Mouse (Mus musculus) heart, embryonic 13.5 days (tissue): Measurements from ENCODE around the gene Vmn1r87. TPM values are rescaled to one million over a fixed set of nuclear protein-coding genes. Genes with fewer than 3 reads are reported as not detected.
"Not testable (repeated sequence)": the region's sequence is repeated elsewhere in the genome, so short reads cannot be mapped to it uniquely, and the experiment has no call there.

Experiments used
- ATAC-seq: fragments of 200-750 bp; cut with Nextera tagmentation; 2 replicates; pipeline ENCODE4 v1.8.0; 2017; ENCODE audit warnings: moderate TSS enrichment; ENCODE audit not compliant: insufficient number of reproducible peaks, low FRiP score, low TSS enrichment; ENCODE audit errors: extremely low read depth
- H3K27ac ChIP-seq: fragments of 300-500 bp; sonication (generic); replicated peaks from 2 replicates; pipeline ENCODE4 v1.5.1; 2015; ENCODE audit warnings: moderate library complexity, mild to moderate bottlenecking, inconsistent platforms
- H3K27me3 ChIP-seq: fragments of 300-500 bp; sonication (generic); replicated peaks from 2 replicates; pipeline ENCODE4 v1.6.1; 2015; ENCODE audit warnings: mild to moderate bottlenecking, inconsistent platforms
- H3K36me3 ChIP-seq: fragments of 300-500 bp; sonication (generic); 2 replicates; pipeline ENCODE4 v1.6.1; 2015; ENCODE audit warnings: mild to moderate bottlenecking, inconsistent platforms
- H3K4me1 ChIP-seq: fragments of 300-500 bp; sonication (generic); 2 replicates; pipeline ENCODE4 v1.6.1; 2015; ENCODE audit warnings: inconsistent platforms
- H3K4me2 ChIP-seq: fragments of 300-500 bp; sonication (generic); 2 replicates; pipeline ENCODE4 v1.6.1; 2015; ENCODE audit warnings: inconsistent platforms, mild to moderate bottlenecking, moderate library complexity
- H3K4me3 ChIP-seq: fragments of 300-500 bp; sonication (generic); 2 replicates; pipeline ENCODE4 v1.5.1; 2015; ENCODE audit warnings: moderate library complexity, mild to moderate bottlenecking, inconsistent platforms
- H3K9ac ChIP-seq: fragments of 300-500 bp; sonication (generic); 2 replicates; pipeline ENCODE4 v1.6.1; 2015; ENCODE audit warnings: inconsistent platforms, mild to moderate bottlenecking, moderate library complexity
- H3K9me3 ChIP-seq: fragments of 300-500 bp; sonication (generic); 2 replicates; pipeline ENCODE4 v1.6.1; 2016; ENCODE audit warnings: inconsistent platforms
- WGBS: fragments of 180-500 bp; shearing (Covaris S2); methylation state at CpG from one replicate; pipeline ENCODE4 v1.1.7; 2015; ENCODE audit warnings: mixed read lengths; 5-methylcytosine and 5-hydroxymethylcytosine counted together
- polyA plus RNA-seq: library from polyadenylated mRNA; unstranded; fragments of >200 nt; fragmentation: Nextera tagmentation; extraction: Ambion mirVana; gene quantifications from 2 replicates; pipeline ENCODE4 v1.2.1, GENCODE M21; 2015

The Vmn1r87 gene
- not detected in 2 replicates for polyA plus RNA-seq

DNA sequence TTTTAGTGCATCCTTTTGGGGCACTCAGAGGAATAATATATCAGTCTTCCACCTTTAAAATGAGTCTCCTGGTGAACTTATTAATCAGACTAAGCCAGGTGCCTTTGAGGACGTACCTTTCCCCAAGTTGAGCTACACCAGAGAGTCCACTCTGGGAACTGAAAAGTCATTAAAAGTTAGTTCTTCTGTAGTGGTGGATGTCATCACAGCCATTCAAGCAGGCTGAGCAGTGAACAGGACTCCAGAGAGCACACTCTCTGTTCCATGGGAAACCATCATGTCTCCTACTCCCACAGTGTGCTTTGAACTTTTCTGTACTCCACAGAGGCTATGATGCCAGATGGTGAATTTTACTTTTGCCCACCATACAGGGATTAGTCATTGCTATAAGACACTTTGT lies at the start of gene Vmn1r87:
Gene Vmn1r87 (minus strand): TSS at position 101 of the 400 bp plus-strand sequence.
- Histone ChIP-seq H3K9me3 (no peaks in the 10 kb centered on the region), H3K36me3 (no peaks in the 10 kb centered on the region), H3K27me3 (no peaks in the 10 kb centered on the region), H3K27ac (no peak within 1 kb of the TSS), H3K4me3 (no peak within 1 kb of the TSS), H3K4me2 (no peak within 1 kb of the TSS), H3K9ac (no peak within 1 kb of the TSS), H3K4me1 (no peaks in the 10 kb centered on the region)
- ATAC-seq = no peak
- WGBS = 73% methylated on average over 1 of the region's 1 CpGs

- H3K4me3 ChIP-seq = no peak within 1 kb of the TSS
- no peak within 1 kb of the TSS for H3K9ac ChIP-seq
- H3K4me1 ChIP-seq = no peaks in the 10 kb centered on the region
- no peak within 1 kb of the TSS for H3K4me2 ChIP-seq
- no peaks in the 10 kb centered on the region for H3K36me3 ChIP-seq
- no peak within 1 kb of the TSS for H3K27ac ChIP-seq
- no peak for ATAC-seq
- H3K27me3 ChIP-seq = no peaks in the 10 kb centered on the region
- no peaks in the 10 kb centered on the region for H3K9me3 ChIP-seq
These were observed 19.3 kb upstream of the Vmn1r87 start, which contains the start of gene Vmn1r88 for GRCm38 (mm10) chr7:13159268-13159667. TSS of gene Vmn1r88 (plus strand) at chr7:13159568.

DNA sequence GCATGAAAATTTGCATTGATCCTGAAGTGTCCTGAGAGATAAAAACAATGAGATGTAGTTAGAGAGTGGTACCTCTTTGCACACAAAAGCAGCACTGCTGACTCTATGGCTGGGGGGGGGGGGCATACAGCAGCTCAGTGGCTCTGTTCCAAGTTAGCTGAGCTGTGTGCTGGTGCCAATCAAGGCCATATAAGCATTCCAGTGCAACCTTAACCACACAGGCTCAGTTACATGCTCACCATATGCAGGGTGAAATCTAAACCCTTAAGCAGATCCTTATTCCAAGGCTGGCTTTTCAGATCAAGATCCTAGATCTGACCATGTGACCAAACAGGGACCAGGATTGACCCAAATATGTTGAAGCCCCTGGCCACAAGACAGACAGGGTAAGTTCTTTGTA lies 2.6 kb downstream of the Vmn1r87 start:
- ATAC-seq = no peak
- Histone ChIP-seq H3K27me3 (no peaks in the 10 kb centered on the region), H3K27ac (no peak overlapping the region), H3K4me3 (no peak overlapping the region), H3K4me2 (no peak overlapping the region), H3K4me1 (no peaks in the 10 kb centered on the region), H3K9me3 (no peaks in the 10 kb centered on the region), H3K9ac (no peak overlapping the region), H3K36me3 (no peaks in the 10 kb centered on the region)

DNA sequence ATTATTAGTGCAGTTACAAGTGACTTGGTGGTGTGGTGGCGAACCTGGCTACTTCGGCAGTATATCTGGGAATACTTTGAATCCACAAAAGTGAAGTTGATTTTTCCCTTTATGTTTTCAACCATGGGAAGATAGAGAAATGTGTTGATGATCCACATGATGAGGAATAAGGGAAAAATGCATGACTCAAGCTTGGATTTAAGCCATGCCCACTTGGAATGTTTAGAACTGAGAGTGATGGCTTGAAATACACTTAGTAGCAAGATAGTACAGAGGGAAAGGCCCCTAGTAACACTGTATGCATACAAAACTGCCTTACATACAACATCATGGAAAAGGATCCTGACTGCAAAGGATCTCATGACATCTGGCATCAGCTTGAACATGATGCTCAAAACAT lies 8.1 kb downstream of the Vmn1r87 start:
- no peak overlapping the region for H3K4me2 ChIP-seq
- no peak for ATAC-seq
- H3K9me3 ChIP-seq = no peaks in the 10 kb centered on the region
- no peaks in the 10 kb centered on the region for H3K4me1 ChIP-seq
- WGBS = 86% methylated on average over 2 of the region's 2 CpGs
- no peaks in the 10 kb centered on the region for H3K27me3 ChIP-seq
- H3K9ac ChIP-seq = no peak overlapping the region
- H3K4me3 ChIP-seq = no peak overlapping the region
- no peaks in the 10 kb centered on the region for H3K36me3 ChIP-seq
- H3K27ac ChIP-seq = no peak overlapping the region

GRCm38 (mm10) chr7:13123554-13124153 lies 16.3 kb downstream of the Vmn1r87 start:
- H3K9me3 ChIP-seq, H3K27ac ChIP-seq, H3K27me3 ChIP-seq, H3K4me1 ChIP-seq, H3K36me3 ChIP-seq: not testable (repeated sequence)
- H3K4me3 ChIP-seq = peak overlapping the region; percentile 35
- H3K9ac ChIP-seq = 0 out of 2 replicates have a peak overlapping the region, but pooled peaks have one; percentile 19
- peak; percentile 68 for ATAC-seq
- under 1% methylated on average over 23 of the region's 34 CpGs for WGBS
- H3K4me2 ChIP-seq = peak overlapping the region; percentile 62

- Histone ChIP-seq H3K9ac (no peak within 1 kb of the TSS), H3K4me1 (no peaks in the 10 kb centered on the region), H3K4me2 (no peak within 1 kb of the TSS), H3K27ac (no peak within 1 kb of the TSS), H3K4me3 (no peak within 1 kb of the TSS), H3K9me3 (no peaks in the 10 kb centered on the region), H3K27me3 (no peaks in the 10 kb centered on the region), H3K36me3 (no peaks in the 10 kb centered on the region)
- no peak for ATAC-seq
These were observed 20.1 kb downstream of the Vmn1r87 start, which contains the start of gene Vmn1r86 for GRCm38 (mm10) chr7:13119817-13120216. TSS of gene Vmn1r86 (minus strand) at chr7:13119917.

GRCm38 (mm10) chr7:13095073-13095472 lies 44.9 kb downstream of the Vmn1r87 start, which contains the start of gene Vmn1r85:
TSS of gene Vmn1r85 (minus strand) at chr7:13095173.
- no peak within 1 kb of the TSS for H3K4me2 ChIP-seq
- H3K4me3 ChIP-seq = no peak within 1 kb of the TSS
- no peaks in the 10 kb centered on the region for H3K27me3 ChIP-seq
- no peak within 1 kb of the TSS for H3K9ac ChIP-seq
- no peaks in the 10 kb centered on the region for H3K9me3 ChIP-seq
- no peak within 1 kb of the TSS for H3K27ac ChIP-seq
- ATAC-seq = no peak
- H3K4me1 ChIP-seq = no peaks in the 10 kb centered on the region
- WGBS = 45% methylated on average over 3 of the region's 3 CpGs
- H3K36me3 ChIP-seq = no peaks in the 10 kb centered on the region

Other genes with a start within 250 kb of the Vmn1r87 start
- gene Zscan22, start 242.3 kb downstream of the Vmn1r87 start, polyA plus RNA-seq = 10.4 and 11.1 TPM in 2 replicates
- gene Rps5, start 217.9 kb downstream of the Vmn1r87 start, polyA plus RNA-seq = 564 and 647 TPM in 2 replicates
- 0.63 and 0.70 TPM in 2 replicates for gene Rnf225, start 212.7 kb downstream of the Vmn1r87 start, polyA plus RNA-seq
- gene Zfp324, start 174.3 kb downstream of the Vmn1r87 start, polyA plus RNA-seq = 5.9 and 6.0 TPM in 2 replicates
- gene Zfp446, start 162.3 kb downstream of the Vmn1r87 start, polyA plus RNA-seq = 5.4 and 6.1 TPM in 2 replicates
- 0.11 and 0.14 TPM in 2 replicates for gene Slc27a5, start 142.0 kb downstream of the Vmn1r87 start, polyA plus RNA-seq
- gene Trim28, start 141.0 kb downstream of the Vmn1r87 start, polyA plus RNA-seq = 155 and 165 TPM in 2 replicates
- gene Zbtb45, start 130.1 kb downstream of the Vmn1r87 start, polyA plus RNA-seq = 15.1 and 16.9 TPM in 2 replicates
- gene Chmp2a, start 105.3 kb downstream of the Vmn1r87 start, polyA plus RNA-seq = 126 and 138 TPM in 2 replicates
- gene Ube2m, start 101.9 kb downstream of the Vmn1r87 start, polyA plus RNA-seq = 82.3 and 93.6 TPM in 2 replicates
- gene Mzf1, start 85.4 kb downstream of the Vmn1r87 start, polyA plus RNA-seq = 1.7 and 1.9 TPM in 2 replicates
- gene Vmn1r85, start 45.0 kb downstream of the Vmn1r87 start, polyA plus RNA-seq = not detected in 2 replicates
- gene Vmn1r86, start 20.2 kb downstream of the Vmn1r87 start, polyA plus RNA-seq = not detected in 2 replicates
- not detected in 2 replicates for gene Vmn1r88, start 19.4 kb upstream of the Vmn1r87 start, polyA plus RNA-seq
- not detected in 2 replicates for gene Vmn1r89, start 72.9 kb upstream of the Vmn1r87 start, polyA plus RNA-seq
- 62.2 and 67.7 TPM in 2 replicates for gene Lig1, start 137.1 kb upstream of the Vmn1r87 start, polyA plus RNA-seq
- gene Zswim9, start 138.6 kb upstream of the Vmn1r87 start, polyA plus RNA-seq = 5.9 and 7.1 TPM in 2 replicates
- gene Pla2g4c, start 184.5 kb upstream of the Vmn1r87 start, polyA plus RNA-seq = 0.51 and 0.65 TPM in 2 replicates